Mouse (Mus musculus) left cerebral cortex, adult 2 months (tissue): ENCODE measurements around the gene Prkra. TPM values are rescaled to one million over a fixed set of nuclear protein-coding genes. Genes with fewer than 3 reads are reported as not detected.

Experiments
- DNase-seq, 2 experiments: peaks; one replicate each; pipeline ENCODE4 v3.0.0; 2021 to 2022; ENCODE audit warnings: low spot score in 2 of 2, mixed read lengths in 1 of 2; ENCODE audit errors: extremely low spot score in 1 of 2
- H3K27ac ChIP-seq: fragments of 200-600 bp; 2 replicates; pipeline ENCODE4 v1.8.1; 2022
- H3K4me3 ChIP-seq: fragments of 200-600 bp; 2 replicates; pipeline ENCODE4 v1.8.1; 2022
- CTCF ChIP-seq: fragments of 200-600 bp; IDR thresholded peaks from 2 replicates; pipeline ENCODE4 v1.8.1; 2022; ENCODE audit warnings: antibody characterized with exemption, mild to moderate bottlenecking, moderate library complexity
- intact Hi-C: fragments of 180-260 bp; cut with DNase I; formaldehyde crosslinking; loops from one replicate; pipeline ENCODE4 v1.15.1; 2025
- long read RNA-seq, 2 experiments: library from polyadenylated mRNA; stranded (forward); transcript quantifications; one replicate each; pipeline ENCODE4 v2.0.0; 2021; ENCODE audit warnings: borderline mapping rate in 2 of 2
- total RNA-seq, 2 experiments: library from RNA; stranded (reverse); gene quantifications; 2 replicates each; pipeline ENCODE4 v1.2.3; 2021

Prkra gene
- total RNA-seq = 10 to 100 TPM; 15.2 to 17.0 TPM
- long read RNA-seq, experiment 1, transcript Prkra-201 (8 exons, 1,614 nt) = major isoform, 7 of 8 reads
- long read RNA-seq, experiment 1, partial matches to known transcripts = 1 of 8 reads
- long read RNA-seq, experiment 1, other reads (novel, unspliced or antisense) = 0 of 8 reads
- long read RNA-seq, experiment 2, partial matches to known transcripts = 0 of 5 reads
- long read RNA-seq, experiment 2, other reads (novel, unspliced or antisense) = 4 of 5 reads

- intact Hi-C loops = loop anchor here (1.0 kb wide), 1 partner anchor 25 kb away; the partner anchor contains the start of gene Fkbp7
- peak within 1 kb of the TSS; percentile 76 for H3K27ac ChIP-seq
- TF ChIP-seq CTCF = no peak
- peak within 1 kb of the TSS; percentile 73 for H3K4me3 ChIP-seq
- DNase-seq = peak; percentile 94 to 95
These were observed at the start of gene Prkra, which contains the start of gene Pjvk for GRCm38 (mm10) chr2:76647883-76648570. TSS of gene Prkra (minus strand) at chr2:76648015. TSS of gene Pjvk (plus strand) at chr2:76648476.

DNA sequence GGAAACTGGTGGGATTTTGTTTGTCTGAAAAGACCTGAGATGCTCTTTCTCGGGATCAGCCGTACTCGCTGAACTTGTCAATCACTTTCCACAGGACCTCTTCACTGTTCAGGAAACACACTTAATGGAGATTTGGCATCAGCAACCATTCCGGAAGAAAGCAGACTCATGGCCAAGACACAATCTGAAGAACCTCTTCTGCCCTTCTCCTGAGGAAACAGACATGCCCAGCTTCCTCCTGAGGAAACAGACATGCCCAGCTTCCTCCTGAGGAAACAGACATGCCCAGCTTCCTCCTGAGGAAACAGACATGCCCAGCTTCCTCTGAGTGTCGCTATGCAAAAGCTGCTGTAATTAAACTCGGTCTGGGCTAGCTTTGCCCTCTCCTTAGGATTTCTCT is 47.5 kb upstream of the Prkra start:
- intact Hi-C loops = no loop called here
- Histone ChIP-seq H3K27ac (no peak overlapping the region), H3K4me3 (no peak overlapping the region)
- TF ChIP-seq CTCF = no peak
- no peak for DNase-seq

- no peak for DNase-seq
- Histone ChIP-seq H3K4me3 (no peak overlapping the region), H3K27ac (no peak overlapping the region)
- no peak for TF ChIP-seq CTCF
- intact Hi-C loops = no loop called here
These were observed 46.0 kb upstream of the Prkra start for GRCm38 (mm10) chr2:76693765-76694164.

DNA sequence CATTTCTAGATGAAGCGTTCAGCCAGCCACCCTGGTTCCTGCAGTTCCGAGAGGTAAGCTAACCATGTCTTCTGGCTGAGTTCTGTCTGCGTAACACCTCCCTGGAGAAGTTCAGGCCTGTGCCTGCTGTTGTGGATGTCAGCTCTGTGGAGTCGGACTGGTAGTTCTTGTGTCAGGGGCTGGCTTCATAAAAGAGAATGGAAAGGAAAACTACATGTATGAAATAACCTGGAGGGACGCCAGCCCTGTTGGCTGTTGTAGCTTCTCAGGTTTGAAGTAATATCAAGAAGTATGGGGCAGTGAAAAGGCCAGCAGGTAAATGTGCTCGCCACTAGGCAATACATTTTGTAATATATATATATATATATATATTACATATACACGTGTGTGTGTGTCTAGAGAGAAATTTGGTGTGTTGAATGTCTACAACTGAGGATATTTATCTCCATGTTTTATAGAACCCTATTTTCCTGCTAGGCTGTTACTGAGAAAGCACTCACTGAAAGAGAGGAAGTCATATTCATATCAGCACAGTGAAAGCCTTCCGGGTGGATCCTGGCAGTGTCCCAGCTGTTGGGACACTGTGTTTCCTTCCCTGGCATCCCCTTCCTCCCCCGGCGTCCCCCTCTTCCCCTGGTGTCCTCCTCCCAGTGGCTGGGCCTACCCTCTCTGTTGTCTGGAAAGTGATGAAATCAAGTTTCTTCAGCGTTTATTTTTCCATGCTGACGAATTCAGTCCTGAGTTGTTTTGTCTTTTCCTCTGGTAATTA is 42.8 kb upstream of the Prkra start:
- no peak for DNase-seq
- H3K4me3 ChIP-seq = no peak overlapping the region
- H3K27ac ChIP-seq = no peak overlapping the region
- TF ChIP-seq CTCF = no peak
- intact Hi-C loops = no loop called here

DNA sequence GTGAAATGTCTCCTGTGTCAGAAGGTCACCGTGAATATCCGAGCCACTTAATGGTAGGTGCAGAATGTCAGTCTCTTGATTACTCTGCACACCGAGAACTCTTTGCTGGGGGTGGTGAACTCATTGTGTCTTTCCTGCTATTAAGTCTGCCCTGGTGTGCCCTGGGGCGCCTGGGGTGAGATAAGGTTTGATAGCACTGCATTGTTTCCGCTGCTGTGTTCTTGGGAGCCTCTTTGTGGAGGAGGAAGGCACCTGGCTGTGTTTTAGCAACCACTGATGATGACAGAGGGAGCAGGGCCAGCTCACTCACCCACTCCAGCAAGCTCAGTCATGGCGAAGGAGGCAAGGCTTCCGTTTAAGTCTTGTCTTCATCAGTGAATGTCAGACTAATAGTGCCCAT is 40.3 kb upstream of the Prkra start:
- no peak for TF ChIP-seq CTCF
- Histone ChIP-seq H3K27ac (no peak overlapping the region), H3K4me3 (no peak overlapping the region)
- intact Hi-C loops = no loop called here
- DNase-seq = no peak

DNA sequence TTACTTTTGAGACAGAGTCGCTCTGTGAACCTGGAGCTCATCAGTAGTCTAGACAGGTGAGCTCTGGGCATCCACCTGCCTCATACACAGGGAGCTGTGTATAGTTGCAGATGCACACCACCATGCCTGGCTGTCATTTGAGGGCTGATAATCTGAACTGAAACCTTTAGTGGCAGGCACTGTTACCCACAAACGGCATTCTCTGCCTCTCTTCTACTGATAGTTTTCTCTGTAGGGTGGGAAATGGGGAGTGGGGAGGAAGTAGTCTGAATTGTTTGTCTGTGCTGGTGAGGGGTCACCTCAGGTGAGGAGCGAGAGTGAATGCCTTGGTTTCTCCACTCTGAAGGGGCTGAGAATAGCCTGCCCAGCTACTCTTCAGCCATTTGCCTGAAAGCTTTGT is 39.8 kb upstream of the Prkra start:
- intact Hi-C loops = no loop called here
- no peak for DNase-seq
- H3K4me3 ChIP-seq = no peak overlapping the region
- no peak for TF ChIP-seq CTCF
- H3K27ac ChIP-seq = no peak overlapping the region

DNA sequence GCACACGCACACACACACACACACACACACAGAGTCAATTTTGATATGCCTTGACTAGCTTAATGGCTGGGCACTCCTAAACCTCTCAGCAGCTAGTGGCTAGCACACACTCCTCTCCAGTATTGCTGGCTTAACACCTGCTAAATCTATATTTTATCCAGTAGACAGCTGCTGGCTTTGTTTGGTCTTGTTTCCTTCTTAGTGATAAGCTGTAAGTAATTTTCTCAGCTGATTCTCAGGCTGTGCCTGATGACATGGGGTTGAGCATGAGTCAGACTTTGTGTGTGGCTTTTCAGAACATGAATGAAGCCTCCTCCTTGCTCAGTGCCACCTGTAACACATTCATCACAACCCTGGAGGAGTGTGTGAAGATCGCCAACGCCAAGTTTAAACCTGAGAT is 39.2 kb upstream of the Prkra start:
- no peak for TF ChIP-seq CTCF
- no peak overlapping the region for H3K4me3 ChIP-seq
- H3K27ac ChIP-seq = no peak overlapping the region
- intact Hi-C loops = no loop called here
- DNase-seq = no peak

GRCm38 (mm10) chr2:76682301-76682700 is 34.5 kb upstream of the Prkra start:
- DNase-seq = no peak
- H3K4me3 ChIP-seq = no peak overlapping the region
- no peak for TF ChIP-seq CTCF
- H3K27ac ChIP-seq = no peak overlapping the region
- intact Hi-C loops = no loop called here

DNA sequence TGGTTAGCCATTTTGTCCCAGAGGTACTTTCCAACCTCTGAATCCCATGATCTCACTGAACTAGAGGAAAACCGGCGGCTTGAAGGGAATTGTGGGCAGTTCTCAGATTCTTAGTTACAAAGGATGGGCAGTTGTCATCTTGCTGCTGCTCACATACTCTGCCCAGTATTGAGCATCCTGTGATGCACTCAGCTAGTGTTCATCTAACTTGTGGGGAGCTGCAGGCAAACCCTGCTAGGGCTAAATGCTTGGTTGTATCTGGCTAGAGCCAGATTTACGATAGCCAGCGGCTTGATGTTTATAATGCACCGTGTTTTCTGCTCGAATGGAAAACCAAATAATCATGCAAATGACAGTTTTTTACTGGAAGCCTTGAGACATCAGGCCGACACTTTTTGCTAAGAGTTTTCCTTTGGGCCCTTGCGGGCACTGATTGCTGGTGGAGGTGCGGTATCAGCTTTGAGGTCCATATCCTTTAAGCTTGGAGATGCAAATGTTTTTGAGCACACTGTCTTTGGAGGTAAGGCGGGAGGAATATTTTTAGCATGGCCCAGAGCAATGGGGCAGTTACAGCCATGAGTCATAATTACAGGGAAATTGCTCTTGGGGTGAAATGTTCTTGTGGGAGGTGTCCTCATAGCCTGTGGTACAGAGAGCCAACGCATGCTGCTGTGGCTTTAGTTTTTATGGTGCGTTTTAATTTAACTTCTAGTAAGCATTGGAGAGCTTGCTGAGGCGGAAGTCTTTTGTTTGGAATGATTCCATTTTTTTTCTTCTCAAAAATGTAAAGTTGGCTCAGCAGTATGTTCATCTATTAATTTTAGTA is 28.8 kb upstream of the Prkra start:
- DNase-seq = no peak
- no peak for TF ChIP-seq CTCF
- intact Hi-C loops = no loop called here
- Histone ChIP-seq H3K4me3 (peak overlapping the region; percentile 84), H3K27ac (no peak overlapping the region)

- Histone ChIP-seq H3K4me3 (peak overlapping the region; percentile 84), H3K27ac (no peak overlapping the region)
- no peak for DNase-seq
- TF ChIP-seq CTCF = no peak
- intact Hi-C loops = no loop called here
These were observed 28.1 kb upstream of the Prkra start for GRCm38 (mm10) chr2:76675949-76676348.

GRCm38 (mm10) chr2:76675451-76675850 is 27.6 kb upstream of the Prkra start:
- intact Hi-C loops = no loop called here
- no peak for TF ChIP-seq CTCF
- peak overlapping the region; percentile 6; the same call in 1 of the 2 replicates for H3K27ac ChIP-seq
- peak overlapping the region; percentile 84 for H3K4me3 ChIP-seq
- no peak for DNase-seq
